Mouse (Mus musculus) T-helper 2 cell (primary cell): Measurements from ENCODE around the gene Cdh20.

Experiments used
- in situ Hi-C: fragments of 300-600 bp; cut with MboI, MseI; formaldehyde crosslinking; loops from one replicate; pipeline ENCODE4 v1.15.1; 2025; ENCODE audit warnings: high pct_unique_total_duplicates

Gene Cdh20

DNA sequence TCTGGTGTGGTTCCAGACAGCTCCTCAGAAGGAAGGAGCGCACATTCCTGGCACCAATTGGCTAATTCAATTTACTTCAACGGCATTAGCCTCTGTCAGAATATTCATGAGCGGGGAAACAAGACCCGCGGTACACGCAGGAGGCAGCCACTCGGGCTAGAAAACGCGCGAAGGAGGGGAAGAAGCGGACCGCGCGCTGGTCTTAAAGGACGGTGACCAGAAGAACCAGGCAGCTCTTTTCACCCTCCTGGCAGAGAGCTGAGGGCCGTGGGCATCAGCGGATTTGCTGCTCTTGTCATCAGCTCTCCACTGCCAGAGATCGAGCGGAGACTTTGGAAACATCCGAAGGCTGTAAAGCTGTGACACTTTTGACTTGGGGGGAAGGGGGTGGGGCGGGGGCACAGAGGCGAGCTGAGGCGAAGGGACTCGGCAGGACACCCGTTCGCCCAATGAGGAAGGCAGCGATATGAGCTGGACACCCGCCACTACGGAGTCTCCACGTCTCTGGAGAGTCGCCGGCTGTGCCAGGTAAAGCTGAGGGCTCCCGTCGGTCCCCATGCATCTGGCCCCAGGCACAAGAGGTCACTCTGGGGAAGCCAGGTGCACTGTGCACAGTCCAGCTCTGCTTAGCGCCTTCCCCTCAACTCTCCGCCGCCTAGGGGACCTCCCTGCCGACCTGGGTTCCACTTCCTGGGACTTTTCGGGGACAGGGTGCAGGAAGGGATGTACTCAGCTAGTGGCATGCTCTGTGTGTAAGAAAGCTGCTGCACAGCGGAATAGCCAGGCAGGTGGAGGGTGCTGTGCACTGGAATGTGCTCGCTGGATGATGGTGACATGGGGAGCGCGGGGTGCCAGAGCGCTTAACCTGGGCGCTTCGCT, at the start of gene Cdh20:
Gene Cdh20, plus strand, starts transcription at position 159 of the 879 bp plus-strand sequence.
- in situ Hi-C loops, result no loop called here

DNA sequence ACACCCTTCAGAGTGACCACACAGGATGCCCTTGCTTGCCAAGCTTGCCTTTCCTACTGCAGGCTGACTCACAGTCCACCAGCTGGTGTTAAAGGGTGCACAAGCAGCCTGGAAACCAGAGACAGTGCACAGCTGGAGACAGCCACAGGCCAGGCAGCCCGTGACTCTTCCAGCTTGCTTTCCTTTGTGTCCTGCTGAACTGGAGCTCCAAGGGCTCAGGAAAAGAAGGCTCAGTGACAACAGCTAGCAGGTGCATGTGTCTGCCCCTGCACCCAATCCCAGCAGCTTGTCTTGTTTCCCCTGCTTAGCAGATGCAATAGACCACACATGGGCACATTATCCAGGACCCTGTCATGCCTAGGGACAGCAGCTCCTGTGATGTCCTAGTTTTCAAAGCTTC, 21.5 kb upstream of the Cdh20 start:
- in situ Hi-C loops, result no loop called here

DNA sequence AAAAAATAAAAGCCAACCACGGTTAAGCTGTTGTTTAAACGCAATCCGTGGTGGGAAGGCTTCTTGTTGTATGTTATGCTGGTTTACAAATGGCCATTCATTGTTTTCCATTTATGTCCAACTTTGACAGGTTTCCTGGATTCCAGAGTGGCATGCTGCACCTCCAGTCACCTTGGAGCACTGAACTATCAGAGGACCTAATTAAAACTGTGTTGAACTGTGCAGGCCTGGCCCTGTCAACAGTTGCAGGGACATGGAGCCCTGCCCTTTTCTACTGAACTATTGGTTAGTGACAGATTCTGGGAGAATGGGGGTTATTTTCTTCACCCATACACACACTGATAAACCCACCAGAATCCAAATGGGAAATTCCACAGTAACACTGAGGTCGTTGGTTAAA, 20.9 kb upstream of the Cdh20 start:
- in situ Hi-C loops, result no loop called here

DNA sequence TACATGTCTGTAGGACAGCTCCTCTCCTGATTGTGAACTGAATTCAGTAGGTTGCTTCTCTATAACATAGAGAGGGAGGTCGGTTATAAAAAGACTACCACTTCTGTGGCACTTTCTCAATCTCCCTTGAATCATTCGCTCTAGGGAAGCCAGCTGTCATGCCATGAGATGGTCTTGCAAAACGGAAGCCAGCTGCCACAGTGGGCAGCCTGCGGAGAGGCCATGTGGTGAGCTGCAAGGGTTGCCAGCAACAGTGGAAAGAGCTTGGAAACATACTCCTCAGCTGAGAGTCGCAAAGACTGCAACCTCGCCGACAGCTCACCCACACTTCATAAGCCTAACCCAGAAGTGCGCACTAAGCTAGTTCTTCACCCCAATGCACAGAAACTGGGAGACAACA, 13.8 kb upstream of the Cdh20 start:
- in situ Hi-C loops, result no loop called here

DNA sequence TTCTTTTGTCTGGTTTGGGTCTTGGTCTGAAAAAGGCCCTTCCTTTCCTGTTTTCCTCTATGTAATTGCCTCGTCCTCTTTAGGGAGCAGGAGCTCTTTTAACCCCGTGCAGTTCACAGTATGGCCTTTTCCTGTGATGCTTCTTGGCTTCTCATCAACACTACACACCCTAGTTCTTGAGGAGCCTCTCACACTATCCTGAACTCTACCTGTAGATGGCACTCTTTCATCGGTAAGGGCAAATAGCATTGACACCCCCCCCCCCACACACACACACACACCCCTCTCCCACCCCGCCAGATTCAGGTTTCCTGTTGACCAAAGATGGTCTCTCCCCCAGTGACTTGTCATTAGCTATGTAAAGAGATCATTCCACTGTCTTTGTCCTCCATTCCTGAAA, 12.4 kb upstream of the Cdh20 start:
- in situ Hi-C loops, result no loop called here

DNA sequence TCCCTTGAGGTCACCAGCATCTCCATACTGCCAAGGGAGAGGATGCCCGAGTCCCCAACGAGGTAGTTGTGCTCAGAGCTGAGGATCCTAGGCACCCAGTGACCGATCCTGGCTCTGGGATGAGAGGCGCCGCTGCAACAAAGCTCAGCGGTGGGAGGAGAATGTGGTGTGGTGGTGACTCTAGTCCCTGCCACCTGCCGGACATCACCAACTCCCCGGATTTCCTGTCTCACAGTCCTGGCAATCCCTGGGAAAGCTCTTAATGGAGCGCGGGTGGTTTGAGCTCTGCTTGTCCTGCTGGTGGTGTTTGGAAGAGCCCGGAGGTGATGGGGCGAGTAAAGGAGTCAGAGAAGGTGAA, 900 bp downstream of the Cdh20 start:
- in situ Hi-C loops, result no loop called here

DNA sequence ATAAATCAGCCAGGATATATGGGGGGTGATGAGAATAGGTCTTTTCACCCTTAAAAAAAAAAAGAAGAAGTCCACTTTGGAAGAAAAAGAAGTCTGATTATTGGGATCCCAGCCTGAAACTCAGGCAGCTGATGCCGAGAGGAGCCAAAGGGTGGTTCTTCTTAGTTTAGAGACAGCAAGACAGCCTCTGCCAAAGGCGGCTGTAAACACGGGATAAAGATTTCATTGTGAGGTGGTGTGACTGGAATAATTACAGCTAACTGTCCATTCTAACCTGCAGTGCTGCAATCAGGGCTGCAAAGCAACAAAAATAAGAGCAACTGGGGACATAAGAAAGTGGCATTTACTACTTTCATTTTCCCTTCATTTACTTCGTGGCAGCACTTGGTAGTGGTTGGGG, 3.6 kb downstream of the Cdh20 start:
- in situ Hi-C loops, result no loop called here

DNA sequence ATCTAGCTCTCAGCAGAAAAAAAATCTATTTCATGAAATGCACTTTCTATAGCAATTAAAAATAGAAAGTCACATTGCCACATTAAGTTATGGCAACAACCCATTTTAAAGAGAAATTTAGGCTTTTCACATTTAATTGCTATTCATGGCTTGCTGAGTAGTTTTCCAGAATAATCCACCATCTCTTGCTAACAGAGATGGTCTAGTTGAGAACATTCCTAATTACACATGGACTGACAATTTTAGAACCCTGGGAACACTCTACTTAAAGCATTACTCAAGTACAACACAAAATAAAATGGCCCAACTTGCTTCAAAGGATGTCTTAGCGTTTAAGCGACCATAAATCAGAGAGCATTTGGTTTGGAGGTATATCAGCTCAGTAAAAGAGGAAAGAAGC, 4.9 kb downstream of the Cdh20 start:
- in situ Hi-C loops, result no loop called here

DNA sequence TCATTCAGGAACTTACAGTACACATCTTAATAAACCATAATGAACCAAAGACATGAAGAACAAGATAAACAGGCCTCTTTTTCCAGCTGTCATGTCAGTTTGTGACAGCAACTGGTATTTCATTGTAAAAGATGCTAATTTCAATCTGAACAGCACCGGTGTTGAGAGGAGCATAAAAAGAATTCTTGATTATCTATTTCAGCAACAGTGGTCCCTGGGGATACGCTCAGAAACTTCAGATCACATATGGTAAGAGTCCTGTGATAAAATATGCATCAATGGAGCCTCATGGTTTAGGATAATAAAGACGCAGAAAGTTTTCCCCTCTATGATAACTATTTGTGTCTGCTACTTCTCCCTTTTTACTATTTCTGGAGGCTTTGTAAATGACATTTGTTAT, 25.2 kb downstream of the Cdh20 start:
- in situ Hi-C loops, result no loop called here

DNA sequence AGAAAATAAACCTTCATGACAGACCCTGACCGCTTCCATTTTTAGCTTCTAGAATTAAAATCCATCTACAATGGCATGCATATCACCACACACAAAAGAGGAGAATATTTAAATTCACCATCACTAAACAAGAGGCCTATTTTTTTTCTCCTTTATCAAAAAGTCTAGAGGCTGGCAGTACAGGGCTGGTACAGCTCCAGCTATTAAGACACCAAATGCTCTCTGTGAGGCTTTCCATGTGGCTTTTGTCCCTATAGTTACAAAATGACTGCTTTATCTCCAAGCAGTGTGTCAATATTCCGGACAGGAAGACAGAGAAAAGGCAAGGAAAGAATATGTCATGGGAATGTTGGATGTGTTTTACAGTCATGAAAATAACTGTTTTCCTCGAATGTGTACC, 27.8 kb downstream of the Cdh20 start:
- in situ Hi-C loops, result no loop called here

DNA sequence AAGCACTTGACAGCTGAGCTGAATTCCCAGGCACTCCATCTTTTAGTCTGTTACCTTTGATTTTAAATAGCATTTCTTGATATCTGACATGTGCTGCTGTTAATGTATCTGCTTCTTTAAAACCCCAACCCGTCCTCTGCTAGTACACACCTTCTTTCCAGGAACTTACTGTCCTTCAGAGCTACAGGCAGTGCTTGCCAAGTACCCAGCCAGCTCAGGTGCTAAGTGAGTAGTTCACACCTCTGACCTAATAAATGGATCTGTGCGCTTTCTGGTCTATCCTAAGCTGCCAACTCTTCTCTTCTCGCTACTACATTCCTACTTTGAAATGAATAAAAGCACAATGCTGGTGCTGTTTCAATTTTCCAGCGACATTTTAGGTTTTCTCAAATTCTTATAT, 28.8 kb downstream of the Cdh20 start:
- in situ Hi-C loops, result no loop called here

DNA sequence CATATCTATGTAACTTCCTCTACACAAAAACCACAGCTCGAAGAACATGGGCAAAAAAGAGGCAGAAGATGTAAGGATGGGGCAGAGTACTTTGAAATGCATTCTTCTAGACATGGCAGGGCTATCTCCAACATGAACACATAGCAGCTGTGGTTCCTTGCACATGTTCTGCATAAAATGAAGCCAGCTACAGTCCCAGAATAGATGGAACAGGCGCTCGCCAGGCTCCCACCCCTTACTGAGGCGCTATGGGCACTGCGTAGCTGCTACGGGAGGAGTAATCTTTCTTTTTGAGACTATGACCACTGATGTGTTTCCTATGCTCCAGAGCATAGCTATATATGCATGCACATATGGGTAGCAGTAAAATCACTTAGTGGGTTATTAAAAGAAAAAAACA, 36.4 kb downstream of the Cdh20 start:
- in situ Hi-C loops, result no loop called here

DNA sequence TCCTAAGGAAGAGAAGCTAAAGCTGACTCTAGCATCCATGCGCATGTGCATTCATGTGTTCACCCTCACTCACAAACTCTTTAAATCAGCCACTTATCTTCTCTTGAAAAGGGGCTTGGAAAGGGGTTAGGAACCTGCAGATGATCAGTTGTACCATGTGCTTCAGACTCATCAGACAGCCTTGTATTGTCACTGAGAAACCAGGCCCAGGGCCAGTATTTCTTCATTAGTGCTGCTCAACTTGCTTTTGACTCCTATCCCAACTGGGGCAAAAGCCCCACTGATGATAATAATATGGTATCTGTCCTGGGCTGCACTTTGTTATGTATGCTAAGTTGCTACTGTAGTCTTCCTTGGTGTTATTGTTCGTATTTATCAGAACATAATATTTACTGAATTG, 38.9 kb downstream of the Cdh20 start:
- in situ Hi-C loops, result no loop called here

DNA sequence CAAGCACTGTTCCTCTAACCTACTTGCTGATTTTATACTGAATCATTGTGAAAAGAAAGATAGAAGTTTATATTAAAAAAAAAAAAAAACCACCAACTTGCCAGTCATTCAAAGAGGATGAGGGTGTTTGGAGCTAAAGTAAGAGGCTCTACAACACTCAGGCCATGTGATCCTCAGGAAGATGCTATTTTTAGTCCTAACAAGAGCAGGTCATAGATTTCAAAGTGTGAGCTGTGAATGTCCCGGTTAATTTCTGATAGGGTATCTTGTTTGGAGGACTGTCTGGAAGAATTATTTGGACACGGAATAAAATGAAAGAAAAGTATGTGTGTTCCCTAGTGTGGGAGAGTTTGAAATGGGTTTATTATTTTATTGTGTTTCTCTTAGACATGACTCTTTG, 49.2 kb downstream of the Cdh20 start:
- in situ Hi-C loops, result no loop called here

DNA sequence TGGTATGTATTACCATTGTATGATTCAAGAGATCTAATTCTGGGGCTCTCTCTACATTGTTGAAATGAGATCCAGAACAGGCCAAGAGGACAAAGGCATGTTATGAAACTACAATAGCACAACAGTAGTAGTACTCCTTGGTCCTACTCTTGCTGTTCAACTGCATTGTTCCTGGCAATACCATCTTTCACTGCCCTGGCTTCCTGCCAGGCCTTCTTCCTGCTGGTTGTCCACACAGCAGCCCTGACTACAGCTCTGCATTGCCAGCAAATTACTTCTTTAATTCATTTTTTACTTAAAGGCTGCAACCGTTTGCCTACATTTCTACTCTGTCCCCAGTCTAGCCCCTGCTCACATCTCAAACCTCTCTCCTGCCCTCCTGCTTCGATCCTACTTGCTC, 59.8 kb downstream of the Cdh20 start:
- in situ Hi-C loops, result loop anchor here (10.0 kb wide), 1 partner anchor 627 kb away; no protein-coding TSS in a partner anchor

DNA sequence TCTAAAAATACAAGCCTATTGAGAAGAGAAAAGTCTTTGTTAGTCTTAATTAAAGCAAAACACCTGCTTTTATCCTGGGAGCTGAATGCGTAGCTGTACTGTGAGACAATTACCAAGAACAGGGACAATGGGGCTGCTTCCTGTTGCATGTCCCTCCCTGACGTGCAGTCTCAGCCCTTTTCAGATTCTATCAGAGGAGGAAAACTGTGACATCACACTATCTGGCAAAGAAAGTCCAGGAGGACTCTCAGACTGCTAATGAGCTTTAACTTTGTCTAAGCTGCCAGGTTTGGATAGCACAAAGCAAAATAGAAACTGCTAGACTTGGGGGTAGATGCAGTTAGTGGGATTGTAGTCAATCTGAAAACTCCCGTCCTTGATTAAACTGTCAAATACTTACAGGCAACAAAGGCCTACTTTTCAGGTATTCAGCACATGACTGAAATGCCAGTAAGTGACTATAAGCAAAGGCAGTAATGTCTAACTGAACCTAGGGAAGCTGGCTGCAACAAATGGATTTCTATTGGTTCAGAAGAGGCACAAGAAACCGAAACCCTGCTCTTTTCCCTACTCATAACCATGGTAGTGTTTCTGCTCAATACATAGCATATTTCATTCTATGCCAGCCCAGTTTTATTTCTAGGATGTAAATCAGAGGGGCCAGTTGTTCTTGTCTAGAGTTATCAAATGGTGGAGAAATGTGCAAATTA, 70.0 kb downstream of the Cdh20 start:
- in situ Hi-C loops, result no loop called here

DNA sequence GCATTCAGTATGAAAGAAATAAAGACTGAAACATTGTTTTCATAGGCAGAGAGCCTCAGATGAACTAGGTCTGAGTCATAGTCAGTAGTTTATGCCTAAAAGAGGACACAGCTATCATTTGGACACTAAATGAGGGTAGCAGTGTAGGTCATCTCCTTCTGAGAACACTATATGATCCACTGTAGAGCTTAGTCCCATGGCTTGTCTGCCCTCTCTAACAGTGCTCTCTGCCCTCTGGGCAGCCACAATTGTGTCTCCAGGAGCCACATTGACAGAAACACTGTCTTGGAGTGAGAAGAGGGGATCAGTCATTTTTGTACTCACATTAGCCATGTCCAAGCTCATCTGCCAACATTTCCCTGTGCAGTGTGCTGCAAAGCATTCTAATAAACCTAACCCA, 70.7 kb downstream of the Cdh20 start:
- in situ Hi-C loops, result no loop called here

DNA sequence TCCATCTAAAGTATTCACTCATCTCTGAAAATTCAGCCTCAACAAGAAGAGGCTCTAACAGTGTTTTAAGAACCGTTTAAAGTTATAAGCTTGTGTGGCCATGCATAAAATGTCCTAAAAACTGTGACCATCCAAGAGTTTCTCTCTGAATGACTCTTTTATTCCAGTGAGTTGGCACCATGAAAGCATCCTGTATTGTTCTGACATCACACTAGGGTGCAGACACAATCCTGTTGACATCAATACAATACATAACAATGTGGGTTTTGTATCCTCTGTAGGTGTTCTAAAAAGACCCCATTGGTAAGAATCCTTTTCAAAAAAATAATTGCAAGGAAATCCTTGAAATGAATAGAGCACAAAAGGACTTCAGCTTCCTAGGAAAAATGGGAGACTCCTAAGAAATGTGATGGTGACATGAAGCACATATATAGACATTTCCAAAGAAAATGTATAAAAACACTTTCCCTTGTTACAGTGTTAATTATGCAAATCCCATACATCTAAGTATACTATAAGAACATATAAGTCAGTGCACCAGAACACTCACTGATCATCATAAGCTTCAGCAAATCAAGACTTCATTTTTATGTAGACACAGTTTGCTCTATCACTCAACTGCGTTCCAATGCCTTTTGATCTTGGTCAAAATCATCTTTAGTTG, 80.1 kb downstream of the Cdh20 start:
- in situ Hi-C loops, result no loop called here

DNA sequence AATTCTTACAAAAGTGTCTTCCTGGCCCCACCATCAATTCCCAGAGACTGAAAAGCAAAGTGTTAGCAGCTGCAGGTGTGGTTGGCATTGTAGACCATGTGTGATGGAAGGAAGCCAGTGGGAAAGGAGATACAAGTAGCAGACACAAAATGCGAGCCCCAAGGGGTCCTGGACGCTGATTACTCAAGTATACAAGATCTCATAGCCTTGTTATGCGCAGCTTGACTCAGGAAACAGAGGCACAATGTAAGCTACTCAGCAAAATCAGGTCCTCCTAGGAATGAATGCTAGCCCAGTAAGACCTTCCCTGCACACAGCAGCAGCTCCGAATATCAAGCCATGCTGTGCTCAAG, 80.6 kb downstream of the Cdh20 start:
- in situ Hi-C loops, result no loop called here

DNA sequence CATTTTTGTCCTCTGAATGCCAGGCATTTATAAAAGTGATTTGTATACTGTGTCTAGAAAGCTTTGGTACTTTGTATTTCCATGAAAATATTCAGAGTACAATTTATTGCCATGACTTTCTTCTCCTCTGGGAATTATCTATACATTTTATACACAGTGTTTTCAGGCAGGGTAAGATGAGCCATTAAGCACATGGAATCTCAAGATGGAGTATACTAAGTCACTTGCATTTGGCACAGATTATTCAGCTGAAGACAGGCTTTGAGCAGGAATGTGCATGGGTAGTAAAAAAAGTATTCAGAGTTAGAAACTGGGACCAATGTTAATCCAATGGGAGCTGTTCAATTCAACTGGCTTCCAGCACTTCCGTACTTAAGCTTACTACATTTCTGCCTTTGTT, 109.1 kb downstream of the Cdh20 start:
- in situ Hi-C loops, result no loop called here

DNA sequence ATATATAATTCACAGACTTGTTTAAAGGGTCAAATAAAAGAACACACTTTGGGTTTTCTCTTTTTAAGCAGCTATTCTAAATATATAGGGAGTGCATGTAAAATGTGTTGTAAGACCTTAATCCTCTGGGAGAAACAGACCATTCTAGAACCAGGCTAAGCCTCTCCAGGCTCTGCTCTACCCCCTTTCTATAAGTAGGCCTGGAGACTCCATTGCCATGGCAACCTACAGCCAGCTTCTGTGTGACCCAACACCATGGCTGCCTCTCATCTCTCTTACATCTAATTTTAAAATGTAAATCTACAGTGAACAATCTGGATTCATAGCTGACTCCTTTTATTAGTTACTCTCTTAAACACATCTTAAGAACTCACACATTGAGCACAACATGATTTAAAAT, 133.5 kb downstream of the Cdh20 start:
- in situ Hi-C loops, result no loop called here

DNA sequence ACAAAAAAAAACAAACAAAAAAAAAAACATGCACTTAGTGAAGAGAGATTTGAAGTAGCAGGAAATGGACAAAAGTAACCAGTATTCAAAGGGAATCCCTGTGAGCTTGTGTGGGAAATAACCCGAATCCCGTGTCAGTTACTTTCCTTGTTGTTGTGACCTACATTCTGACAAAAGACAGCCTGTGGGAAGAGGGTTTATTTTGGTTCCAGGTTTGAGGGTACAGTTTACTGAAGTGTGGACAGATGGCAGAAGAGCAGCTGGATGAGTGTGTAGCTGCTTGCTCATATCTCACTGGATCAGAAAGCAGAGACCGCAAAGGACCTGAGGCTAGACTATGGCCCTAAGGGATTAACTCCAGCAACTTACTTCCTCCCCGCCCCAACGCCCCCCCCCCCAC, 135.1 kb downstream of the Cdh20 start:
- in situ Hi-C loops, result no loop called here

DNA sequence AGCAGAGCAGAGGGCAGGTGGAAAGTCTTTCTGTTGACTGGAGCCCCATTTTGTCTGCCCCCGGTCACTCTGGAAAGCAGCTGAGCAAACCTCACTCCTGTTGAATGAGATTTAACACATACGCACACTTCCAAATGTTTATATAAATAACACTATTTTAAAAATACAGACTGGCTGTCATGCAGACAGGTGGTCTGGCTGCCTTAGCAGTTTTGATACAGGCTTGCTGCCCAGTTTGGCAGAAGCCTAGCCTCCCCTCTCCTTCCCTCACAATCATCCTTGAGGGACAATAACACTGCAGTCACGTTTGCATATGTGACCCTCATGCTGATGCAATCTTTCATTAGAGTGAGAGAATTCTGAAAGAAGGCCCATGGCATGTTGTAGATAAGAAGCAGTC, 144.1 kb downstream of the Cdh20 start:
- in situ Hi-C loops, result no loop called here
